Mouse (Mus musculus) E14TG2a.4 (cell line): ENCODE data around the gene Tatdn3.

Source experiments
- CTCF ChIP-seq: conservative IDR thresholded peaks from 2 replicates; pipeline ENCODE4 v1.5.1; 2014; ENCODE audit warnings: low read length
- POU5F1 ChIP-seq: IDR thresholded peaks from 2 replicates; pipeline ENCODE4 v1.6.1; 2014; ENCODE audit warnings: low read length, borderline replicate concordance

GRCm38 (mm10) chr1:191068377-191068776 lies 5.6 kb upstream of the Tatdn3 start:
- peak; percentile 16; the same call in 1 of the 2 replicates for TF ChIP-seq CTCF
- TF ChIP-seq POU5F1 = no peak
